Comparison of ENCODE assay signal across 1 mouse cellular context in the genomic region with DNA sequence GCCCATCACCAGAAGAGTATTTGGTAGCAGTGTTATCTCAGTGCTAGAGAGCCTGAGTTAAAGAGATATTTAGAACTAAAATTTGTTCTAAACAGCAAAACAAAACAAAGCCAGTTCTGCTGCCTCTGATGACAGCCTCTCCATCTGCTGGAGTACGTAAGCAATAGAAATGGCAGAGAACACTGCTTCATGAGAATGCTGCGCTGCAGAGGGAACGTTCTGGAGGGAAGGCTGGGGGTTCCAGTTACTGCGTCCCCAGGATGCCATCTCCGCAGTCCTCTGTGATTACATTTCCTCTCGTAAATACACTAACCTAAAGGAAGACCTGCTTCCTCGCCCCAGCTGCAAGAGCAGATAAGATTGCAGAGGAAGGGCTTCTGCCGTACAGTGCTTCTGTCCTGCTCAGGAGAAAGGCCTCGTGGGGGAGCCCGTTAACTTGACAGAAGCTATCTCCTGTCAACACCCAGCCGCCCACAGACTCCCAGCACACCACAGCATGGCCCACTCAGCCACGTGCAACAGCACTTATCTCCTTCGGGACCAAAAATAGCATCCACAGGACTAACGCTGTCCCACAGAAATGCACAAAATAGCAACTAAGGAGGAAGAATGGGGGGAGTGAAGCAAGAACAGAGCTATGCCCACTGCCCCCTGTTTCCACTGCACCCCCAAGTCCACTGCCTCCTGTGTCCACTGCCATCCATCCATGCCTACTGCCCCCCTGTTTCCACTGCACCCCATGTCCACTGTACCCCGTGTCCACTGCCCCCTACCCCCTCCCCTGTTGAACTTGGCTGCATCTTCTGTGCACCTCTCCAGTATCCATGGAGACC.
TF ChIP-seq lines count a peak whose summit lies in the region.

No protein-coding gene starts in this region.

TF ChIP-seq in MEL, 35 proteins besides CTCF, POLR2A, EP300 and RAD21 (continued from another document):
- TF ChIP-seq MAZ (IDR thresholded peaks at IDR 0.05; ENCODE audit: low read depth, low read length) (peak; percentile 91), CHD2 (IDR thresholded peaks at IDR 0.05; ENCODE audit: low read length) (no peak), NELFE (IDR thresholded peaks at IDR 0.05; ENCODE audit: low read depth, low read length) (no peak)
